Mouse (Mus musculus): Measurements from ENCODE around the gene Nebl. TPM values are rescaled to one million over a fixed set of nuclear protein-coding genes. Genes with fewer than 3 reads are reported as not detected.

The Nebl gene
- total RNA-seq, 2 experiments from 2014 or later, result 0.80 to 0.88 TPM

DNA sequence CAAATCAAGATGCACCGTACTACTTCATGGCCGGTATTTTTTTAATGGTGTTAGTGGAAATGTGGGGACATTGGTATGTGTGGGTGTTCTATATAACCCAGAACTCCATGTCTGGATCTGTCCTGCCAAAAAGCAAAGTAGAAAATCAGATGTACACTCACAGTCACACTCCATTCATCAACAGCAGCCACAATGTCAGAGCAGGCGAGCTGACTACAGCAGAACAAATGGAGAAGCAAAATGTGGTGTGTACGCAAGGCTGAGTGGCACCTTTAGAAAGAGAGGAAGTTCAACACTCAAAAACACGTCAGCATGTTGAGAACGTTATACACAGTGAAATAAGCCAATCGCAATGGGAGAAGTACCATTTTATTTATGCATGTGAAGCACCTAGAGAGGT is 88.5 kb downstream of the Nebl start:
- no peak for DNase-seq (ENCODE audit: low spot score in 2 of 2)

DNA sequence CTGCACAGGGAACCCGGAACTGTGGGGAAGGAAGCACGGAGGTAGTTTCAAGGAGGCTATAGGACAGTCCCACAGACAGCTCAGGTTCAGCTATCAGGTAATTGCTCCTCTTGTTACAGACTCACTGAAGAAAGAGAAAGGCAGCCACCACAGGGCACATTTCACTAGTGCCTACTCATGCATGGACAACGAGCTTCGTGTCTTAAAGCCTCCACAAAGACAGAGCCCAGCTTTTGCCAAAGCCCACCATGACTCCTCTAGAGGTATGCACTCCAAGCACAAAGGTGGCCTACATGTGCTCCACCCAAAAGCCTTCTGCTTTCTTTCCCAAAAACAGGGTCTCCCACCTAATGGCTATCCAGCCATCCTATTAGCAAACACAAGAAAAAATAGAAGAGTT is 90.4 kb downstream of the Nebl start:
- no peak for DNase-seq (ENCODE audit: low spot score in 2 of 2)

DNA sequence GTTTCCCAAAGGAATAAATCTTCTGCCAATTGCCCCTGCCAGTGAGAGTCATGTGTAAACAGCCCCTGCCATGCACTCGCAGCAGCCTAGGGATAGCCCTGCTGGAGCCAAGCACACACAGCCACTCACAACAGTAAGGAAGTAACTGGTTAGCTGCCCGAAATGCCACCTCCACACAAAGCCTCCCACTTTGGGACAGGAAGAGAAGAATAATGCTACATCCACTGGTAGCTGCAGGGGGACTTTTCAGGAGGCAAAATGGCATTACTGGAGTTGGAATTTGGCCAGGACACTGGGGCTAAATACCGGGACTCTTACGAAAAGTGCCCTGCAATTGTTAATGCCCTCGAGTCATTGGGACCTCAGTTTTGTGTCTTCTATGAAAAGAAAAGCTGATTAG is 92.6 kb downstream of the Nebl start:
- no peak for DNase-seq (ENCODE audit: low spot score in 2 of 2)

DNA sequence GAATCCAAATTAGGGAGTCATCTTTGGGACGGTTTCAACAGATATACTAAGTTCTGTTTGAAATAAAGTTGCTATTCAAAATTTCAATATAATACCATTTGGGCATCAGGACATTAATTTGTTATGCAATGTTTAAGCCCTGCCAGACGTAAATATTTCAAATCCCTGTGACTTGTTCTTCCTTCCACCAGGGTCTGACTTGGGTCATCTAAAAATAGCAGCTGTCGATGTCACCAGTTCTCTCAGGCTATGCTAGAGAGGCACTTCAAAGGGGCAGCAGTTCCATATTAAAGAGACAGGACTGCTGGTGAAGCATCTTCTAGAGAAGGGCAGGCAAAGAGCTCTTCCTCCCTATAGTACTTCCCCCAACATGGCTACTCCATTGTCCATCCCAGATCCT is 107.3 kb downstream of the Nebl start:
- DNase-seq (ENCODE audit: low spot score in 2 of 2), result no peak

- no peak for DNase-seq (ENCODE audit: low spot score in 2 of 2)
These were observed 121.0 kb downstream of the Nebl start for GRCm38 (mm10) chr2:17610259-17610658.

DNA sequence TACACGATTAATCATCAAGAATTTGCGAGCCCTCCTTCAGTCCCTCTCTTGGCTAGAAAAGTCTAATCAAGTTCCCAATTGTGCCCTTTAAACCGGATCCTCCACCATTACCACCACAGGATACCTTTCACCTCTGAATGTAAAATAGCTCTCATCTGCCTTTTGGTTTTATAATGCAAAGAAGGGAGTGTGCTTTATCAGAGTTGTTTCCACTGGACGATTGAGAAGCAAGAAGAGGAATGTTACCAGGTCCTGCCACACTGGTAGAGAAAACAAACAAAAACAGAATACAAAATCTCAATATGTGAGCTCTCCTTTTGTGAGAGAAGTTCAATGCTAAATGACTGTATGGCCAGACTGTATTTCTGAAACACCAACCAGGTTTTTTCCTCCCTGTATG is 127.7 kb downstream of the Nebl start:
- no peak for DNase-seq (ENCODE audit: low spot score in 2 of 2)

DNA sequence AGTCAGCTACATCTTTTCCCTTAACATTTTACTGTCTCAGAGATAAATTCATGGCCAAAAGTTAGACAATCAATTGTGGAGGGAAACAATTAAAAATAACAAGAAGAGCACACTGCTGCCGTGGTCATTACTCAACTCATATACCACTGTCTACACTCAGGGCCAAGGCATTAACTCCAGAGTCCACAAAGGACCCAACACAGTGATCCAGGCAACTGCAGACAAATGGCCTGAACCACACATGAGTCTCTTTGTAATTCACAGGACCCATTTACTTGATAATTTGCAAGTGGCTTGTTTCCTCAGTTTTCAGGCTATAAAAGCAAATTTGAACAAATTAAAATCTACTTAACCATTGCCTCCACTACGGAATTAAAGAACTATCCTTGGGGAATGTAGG is 130.6 kb downstream of the Nebl start:
- DNase-seq (ENCODE audit: low spot score in 2 of 2), result no peak

DNA sequence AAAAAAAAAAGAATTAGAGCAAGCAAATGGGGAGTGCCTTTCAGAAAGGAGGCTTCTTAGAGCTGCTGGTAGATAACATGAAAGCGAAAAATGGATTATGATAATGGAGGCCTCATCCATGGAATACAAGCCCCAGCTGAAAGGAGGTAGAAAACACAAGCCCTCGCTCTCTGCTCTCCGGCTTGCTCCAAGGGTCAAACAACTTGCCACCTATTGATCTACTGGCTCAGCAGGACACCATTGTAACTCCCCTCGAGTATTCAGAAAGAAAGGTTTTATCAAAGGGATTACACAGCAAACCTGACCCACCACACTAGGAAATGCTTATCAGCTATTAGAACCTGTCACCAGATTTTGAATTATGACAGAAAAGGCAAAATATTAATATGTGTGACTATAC is 131.4 kb downstream of the Nebl start:
- no peak for DNase-seq (ENCODE audit: low spot score in 2 of 2)

GRCm38 (mm10) chr2:17597932-17598331 is 133.3 kb downstream of the Nebl start:
- no peak for DNase-seq (ENCODE audit: low spot score in 2 of 2)

DNA sequence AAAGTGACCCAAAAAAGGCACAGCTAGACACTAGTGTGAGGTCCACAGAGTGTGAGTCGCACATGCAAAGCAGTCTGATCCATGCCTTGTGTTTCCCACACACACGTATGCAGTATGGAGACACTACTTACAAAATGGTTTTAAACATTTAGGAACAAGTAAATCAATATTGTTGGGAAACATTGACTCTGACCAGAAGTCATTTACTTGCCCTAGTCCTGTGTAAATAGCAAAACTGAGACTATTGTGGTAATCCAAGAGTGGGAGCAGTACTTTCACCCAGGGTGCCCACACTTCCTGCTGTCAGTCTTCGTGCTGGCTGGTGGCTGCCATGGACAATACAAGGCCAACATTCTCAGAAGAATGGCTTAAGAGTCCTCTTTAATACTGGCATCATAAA is 141.6 kb downstream of the Nebl start:
- no peak for DNase-seq (ENCODE audit: low spot score in 2 of 2)

DNA sequence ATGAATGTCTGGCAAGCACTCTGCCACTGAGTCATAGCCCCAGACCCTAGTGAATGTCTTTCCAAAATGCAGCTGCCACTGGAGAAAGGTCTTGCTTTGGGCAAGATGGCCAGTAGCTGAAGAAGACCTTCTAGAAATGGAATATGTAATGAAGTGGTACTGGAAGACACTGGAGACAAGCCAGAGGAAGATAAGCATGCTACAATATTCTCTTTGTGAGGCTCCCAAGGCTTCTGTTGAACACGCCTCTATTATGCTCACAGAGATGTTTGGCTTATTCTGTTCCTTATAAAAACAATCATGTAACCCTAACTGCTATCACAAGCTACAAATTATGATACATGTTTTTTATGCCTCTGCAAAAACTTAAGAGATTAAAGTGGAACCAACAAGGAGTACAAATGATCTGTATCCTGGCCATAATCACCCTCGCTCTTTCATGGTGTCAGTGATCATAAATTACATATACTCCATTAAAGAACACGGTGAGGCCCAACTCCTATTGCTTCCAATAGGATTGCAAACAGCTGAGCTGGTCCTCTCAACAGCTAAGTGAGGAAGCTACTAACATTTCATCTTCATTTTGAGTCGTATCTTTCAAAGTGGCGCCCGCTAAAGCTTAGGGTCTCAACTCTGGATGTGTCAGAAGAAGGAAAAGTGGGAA is 145.8 kb downstream of the Nebl start:
- DNase-seq (ENCODE audit: low spot score in 2 of 2), result no peak

DNA sequence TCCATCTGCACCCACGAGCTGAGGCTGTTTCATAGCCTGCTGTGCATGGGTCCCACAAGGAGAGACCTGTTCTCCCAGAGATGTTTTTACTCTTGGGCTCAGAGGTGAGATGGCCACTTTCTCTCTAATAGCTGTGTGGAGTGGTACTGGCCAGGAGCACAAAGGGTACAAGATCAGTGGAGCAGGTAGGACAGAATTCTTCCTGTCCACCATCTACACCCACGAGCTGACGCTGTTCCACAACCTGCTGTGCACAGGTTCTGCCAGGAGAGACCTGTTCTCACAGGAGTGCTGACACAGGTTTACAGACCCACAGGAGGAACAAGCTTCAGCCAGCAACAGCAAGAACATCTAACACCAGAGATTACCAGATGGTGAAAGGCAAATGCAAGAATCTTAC is 155.6 kb downstream of the Nebl start:
- no peak for DNase-seq (ENCODE audit: low spot score in 2 of 2)

DNA sequence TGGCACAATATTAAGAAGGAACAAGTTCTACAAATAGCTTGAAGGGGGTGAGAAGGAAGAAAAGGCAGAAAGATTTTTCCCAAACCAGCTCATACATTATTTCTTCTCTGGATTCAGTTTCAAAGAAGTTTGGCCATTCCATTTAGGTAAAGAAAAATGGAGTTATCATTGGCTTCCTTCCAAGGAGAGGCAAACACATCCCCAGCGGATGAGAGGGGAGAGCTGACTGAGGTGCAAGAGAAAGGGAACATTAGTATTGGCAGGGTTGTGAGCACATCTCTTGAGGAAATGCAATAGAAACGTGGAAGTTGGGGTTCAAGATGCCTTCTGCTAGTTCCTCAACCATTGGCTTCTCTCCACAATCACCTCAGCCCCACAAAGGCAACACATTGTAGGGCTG is 159.5 kb downstream of the Nebl start:
- no peak for DNase-seq (ENCODE audit: low spot score in 2 of 2)

DNA sequence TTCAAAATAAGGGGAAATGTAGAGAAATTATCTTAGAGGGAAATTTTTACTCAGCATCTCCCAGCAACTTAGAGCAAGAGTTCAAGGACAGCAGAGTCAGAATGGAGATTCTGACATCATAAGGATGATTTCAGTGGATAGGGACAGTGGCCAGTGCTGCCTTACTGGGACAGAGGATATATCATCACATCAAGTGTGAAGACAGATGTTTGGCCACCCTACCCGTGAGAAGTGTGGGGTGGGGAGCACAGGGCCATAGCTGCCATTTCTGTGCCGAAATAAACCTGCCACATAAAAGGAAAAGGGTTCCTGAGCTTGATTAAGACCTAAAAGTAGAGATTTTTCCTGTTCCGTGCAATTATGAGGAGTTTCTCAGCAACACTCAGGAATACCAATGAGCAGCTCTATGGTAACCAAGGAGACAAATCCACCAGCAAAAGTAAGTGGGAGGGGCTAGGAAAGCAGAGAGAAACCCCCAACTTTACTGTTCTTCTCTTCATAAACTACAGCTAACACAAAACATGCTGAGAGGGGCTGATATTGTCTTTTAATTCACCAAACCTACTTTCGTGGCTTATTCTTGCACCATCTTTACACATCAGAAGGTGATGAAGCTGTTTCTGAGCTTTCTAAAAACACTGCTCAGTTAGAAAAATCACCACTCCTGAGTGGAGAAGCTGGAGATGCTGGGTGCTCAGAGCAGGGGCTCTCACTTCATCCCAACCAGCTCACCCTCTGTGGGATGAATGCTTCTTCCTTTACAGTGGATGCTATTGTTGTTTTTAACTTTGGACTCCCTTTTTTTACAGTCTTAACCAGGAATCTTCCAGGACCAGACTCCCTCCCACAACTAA is 172.1 kb downstream of the Nebl start:
- DNase-seq (ENCODE audit: low spot score in 2 of 2), result no peak

- DNase-seq (ENCODE audit: low spot score in 2 of 2), result no peak
These were observed 181.2 kb downstream of the Nebl start for GRCm38 (mm10) chr2:17549895-17550558.

- DNase-seq (ENCODE audit: low spot score in 2 of 2), result no peak
These were observed 184.8 kb downstream of the Nebl start for GRCm38 (mm10) chr2:17546354-17546948.

GRCm38 (mm10) chr2:17539737-17540136 is 191.5 kb downstream of the Nebl start:
- no peak for DNase-seq (ENCODE audit: low spot score in 2 of 2)

DNA sequence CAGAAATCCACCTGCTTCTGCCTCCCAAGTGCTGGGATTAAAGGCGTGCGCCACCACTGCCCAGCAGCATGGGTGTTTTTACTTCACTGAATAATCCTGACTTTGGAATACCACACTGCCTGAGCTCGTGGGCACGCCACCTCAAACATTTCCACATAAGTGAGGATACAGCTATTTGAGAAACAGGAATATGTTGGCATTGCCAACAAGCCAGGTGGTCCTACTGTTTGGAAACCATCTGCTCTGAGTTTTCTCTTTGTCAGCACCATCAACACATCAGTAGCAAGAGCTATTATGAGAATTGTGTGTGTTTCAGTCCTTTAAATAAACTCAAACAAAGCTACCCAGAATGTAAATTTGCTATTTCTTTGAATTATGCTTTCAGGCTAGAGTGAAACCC is 192.8 kb downstream of the Nebl start:
- DNase-seq (ENCODE audit: low spot score in 2 of 2), result no peak

DNA sequence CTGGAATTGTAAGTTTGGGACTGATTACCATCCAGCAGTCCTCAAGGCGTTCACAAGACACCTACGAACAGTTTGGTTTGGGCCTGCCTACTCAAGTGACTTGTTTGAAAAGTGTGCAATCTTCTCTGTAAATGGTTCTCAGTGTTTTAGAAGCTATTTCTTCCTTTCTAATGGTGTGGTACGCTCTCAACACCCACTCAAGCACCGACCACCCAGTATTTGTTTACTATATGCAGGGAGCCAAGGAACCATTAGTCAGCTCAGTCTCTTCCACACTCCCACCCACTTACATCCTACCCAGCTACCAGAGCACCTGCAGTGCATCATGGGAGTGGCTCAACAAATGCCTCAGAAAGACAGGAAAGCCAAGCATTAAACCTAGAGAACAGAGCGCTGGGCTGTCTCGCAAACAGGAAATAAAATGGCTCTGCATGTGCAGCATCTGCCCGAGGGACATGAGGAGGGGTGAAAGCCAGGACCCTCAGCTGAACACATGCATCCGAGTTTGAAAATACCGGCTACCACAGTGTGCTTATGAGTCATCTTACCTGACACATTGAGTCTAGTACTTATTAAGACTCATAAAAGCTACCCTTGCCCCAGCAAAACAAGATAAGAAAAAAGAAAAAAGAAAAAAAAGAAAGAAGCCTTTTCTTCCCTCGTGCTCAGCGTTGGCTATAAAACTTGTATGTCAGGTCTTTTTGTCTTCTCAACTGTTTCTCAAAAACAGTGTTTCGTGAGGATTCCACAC is 199.7 kb downstream of the Nebl start:
- DNase-seq (ENCODE audit: low spot score in 2 of 2), result no peak

- no peak for DNase-seq (ENCODE audit: low spot score in 2 of 2)
These were observed 205.3 kb downstream of the Nebl start for GRCm38 (mm10) chr2:17525739-17526526.
